Mouse (Mus musculus) cerebellum, adult 2 months (tissue): ENCODE results near the gene Pkp3.

Experiments
- CTCF ChIP-seq: fragments of 200-500 bp; IDR thresholded peaks from 2 replicates; pipeline ENCODE4 v1.5.1; 2011; ENCODE audit warnings: low read depth, mild to moderate bottlenecking, control low read depth, low read length, moderate library complexity, borderline replicate concordance; ENCODE audit not compliant: insufficient read depth
- POLR2A ChIP-seq: fragments of 200-500 bp; IDR thresholded peaks from 2 replicates; pipeline ENCODE4 v1.6.1; 2011; ENCODE audit warnings: low read length, control low read depth, borderline replicate concordance; ENCODE audit not compliant: insufficient read depth

GRCm38 (mm10) chr7:141052421-141052820, 25.6 kb upstream of the Pkp3 start:
- no peak for TF ChIP-seq POLR2A
- TF ChIP-seq CTCF = no peak
